Mouse (Mus musculus): ENCODE results near the gene Insr. TPM values are rescaled to one million over a fixed set of nuclear protein-coding genes. Genes with fewer than 3 reads are reported as not detected.
A peak's percentile ranks its signal among the peaks of the same experiment; 100 is the strongest.

The Insr gene
- polyA plus RNA-seq, 1 experiment from 2014 or later = 34.5 TPM

- Histone ChIP-seq H3K9ac (ENCODE audit: low read depth, low read length) (peak overlapping the region; percentile 69), H3K27me3 (replicated peaks; ENCODE audit: control insufficient read depth, insufficient read depth, low read length) (no peaks in the 10 kb centered on the region), H3K27ac (ENCODE audit: low read depth, low read length) (peak overlapping the region; percentile 79), H3K36me3 (ENCODE audit: control insufficient read depth, insufficient read depth, low read length) (no peaks in the 10 kb centered on the region), H3K9me3 (ENCODE audit: control insufficient read depth, low read length) (no peaks in the 10 kb centered on the region), H3K4me2 (peak overlapping the region; percentile 80), H3K4me3 (ENCODE audit: low read depth, low read length) (peak overlapping the region; percentile 52), H3K4me1 (replicated peaks; ENCODE audit: control insufficient read depth, insufficient read depth, low read length) (peaks cover 14% of the 10 kb centered on the region)
- WGBS = 67% methylated on average over 6 of the region's 6 CpGs
- DNase-seq (ENCODE audit: low spot score) (no peak), ATAC-seq (replicated peaks; ENCODE audit: low FRiP score) (no peak)
Measured at GRCm38 (mm10) chr8:3221960-3222635, 57.3 kb downstream of the Insr start.

DNA sequence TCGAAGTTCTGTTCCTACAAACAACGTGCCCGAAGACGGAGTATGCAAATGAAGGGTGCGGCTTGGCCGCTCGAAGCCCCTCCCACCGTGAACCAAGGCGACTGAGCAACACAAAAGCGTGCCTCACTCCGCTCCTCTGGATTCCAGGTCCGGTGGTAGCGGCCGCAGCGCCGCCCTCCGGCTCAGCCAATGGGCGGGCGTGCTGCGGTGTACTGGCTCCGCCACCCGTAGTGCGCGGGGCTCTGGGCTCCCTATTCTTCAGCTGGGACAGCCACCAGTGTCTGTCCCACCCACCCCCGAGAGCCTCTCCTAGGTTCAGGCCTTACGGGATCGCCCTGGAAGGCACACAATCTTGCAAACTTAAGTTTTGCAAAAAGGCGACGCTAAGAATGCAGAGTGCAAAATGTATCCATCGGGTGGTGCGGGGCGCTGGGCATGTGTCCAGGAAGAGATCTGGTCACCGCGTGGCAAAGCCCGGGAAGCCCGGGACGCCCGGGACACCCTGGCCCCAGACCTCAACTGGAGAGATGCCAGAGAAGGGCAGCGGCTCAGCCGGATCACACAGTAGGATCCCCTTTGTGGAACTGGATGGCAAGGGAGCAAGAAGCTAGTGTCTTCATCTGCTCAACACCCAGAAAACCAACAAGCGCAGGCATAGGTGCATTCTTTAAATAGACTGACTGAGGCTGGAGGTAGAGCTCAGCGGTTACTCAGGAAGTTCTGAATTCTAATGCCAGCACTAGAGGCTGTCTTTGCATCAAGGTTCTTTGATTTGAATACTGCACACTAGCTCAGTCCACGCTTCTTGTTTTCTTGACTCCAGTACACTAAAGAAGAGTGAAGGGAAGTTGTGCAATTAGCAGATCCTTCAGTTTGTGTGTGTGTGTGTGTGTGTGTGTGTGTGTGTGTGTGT is 58.1 kb downstream of the Insr start:
- peaks cover 22% of the 10 kb centered on the region for H3K4me1 ChIP-seq (replicated peaks; ENCODE audit: control insufficient read depth, insufficient read depth, low read length)
- ATAC-seq (replicated peaks; ENCODE audit: low FRiP score) = peak; percentile 98

GRCm38 (mm10) chr8:3220502-3220901 is 58.9 kb downstream of the Insr start:
- H3K36me3 ChIP-seq (ENCODE audit: control insufficient read depth, insufficient read depth, low read length) = no peaks in the 10 kb centered on the region
- no peaks in the 10 kb centered on the region for H3K27me3 ChIP-seq (replicated peaks; ENCODE audit: control insufficient read depth, insufficient read depth, low read length)
- H3K9me3 ChIP-seq (ENCODE audit: control insufficient read depth, low read length) = no peaks in the 10 kb centered on the region
- H3K4me3 ChIP-seq (ENCODE audit: low read depth, low read length) = peak overlapping the region; percentile 52
- ATAC-seq (replicated peaks; ENCODE audit: low FRiP score) (peak; percentile 26), DNase-seq (ENCODE audit: low spot score) (peak; percentile 41)
- H3K27ac ChIP-seq (ENCODE audit: low read depth, low read length) = peak overlapping the region; percentile 4; the same call in 1 of the 2 replicates
- peak overlapping the region; percentile 80 for H3K4me2 ChIP-seq
- peak overlapping the region; percentile 44 for H3K9ac ChIP-seq (ENCODE audit: low read depth, low read length)
- WGBS = 4% methylated on average over 9 of the region's 9 CpGs
- H3K4me1 ChIP-seq (replicated peaks; ENCODE audit: control insufficient read depth, insufficient read depth, low read length) = peaks cover 26% of the 10 kb centered on the region

More for the DNA sequence above, 58.1 kb downstream of the Insr start:
- peak overlapping the region; percentile 52 for H3K4me3 ChIP-seq (ENCODE audit: low read depth, low read length)
- 1% methylated on average over 43 of the region's 43 CpGs for WGBS
- H3K9me3 ChIP-seq (ENCODE audit: control insufficient read depth, low read length) = no peaks in the 10 kb centered on the region
- H3K9ac ChIP-seq (ENCODE audit: low read depth, low read length) = peak overlapping the region; percentile 69
- peak overlapping the region; percentile 79 for H3K27ac ChIP-seq (ENCODE audit: low read depth, low read length)
- no peaks in the 10 kb centered on the region for H3K36me3 ChIP-seq (ENCODE audit: control insufficient read depth, insufficient read depth, low read length)
- peak; percentile 89 for DNase-seq (ENCODE audit: low spot score)
- peak overlapping the region; percentile 80 for H3K4me2 ChIP-seq
- no peaks in the 10 kb centered on the region for H3K27me3 ChIP-seq (replicated peaks; ENCODE audit: control insufficient read depth, insufficient read depth, low read length)

GRCm38 (mm10) chr8:3219921-3220411 is 59.5 kb downstream of the Insr start:
- peak overlapping the region; percentile 80 for H3K4me2 ChIP-seq
- no peak overlapping the region for H3K27ac ChIP-seq (ENCODE audit: low read depth, low read length)
- no peaks in the 10 kb centered on the region for H3K9me3 ChIP-seq (ENCODE audit: control insufficient read depth, low read length)
- no peak overlapping the region for H3K9ac ChIP-seq (ENCODE audit: low read depth, low read length)
- no peak for ATAC-seq (replicated peaks; ENCODE audit: low FRiP score)
- H3K36me3 ChIP-seq (ENCODE audit: control insufficient read depth, insufficient read depth, low read length) = no peaks in the 10 kb centered on the region
- WGBS = 84% methylated on average over 12 of the region's 12 CpGs
- H3K27me3 ChIP-seq (replicated peaks; ENCODE audit: control insufficient read depth, insufficient read depth, low read length) = no peaks in the 10 kb centered on the region
- H3K4me1 ChIP-seq (replicated peaks; ENCODE audit: control insufficient read depth, insufficient read depth, low read length) = peaks cover 30% of the 10 kb centered on the region
- H3K4me3 ChIP-seq (ENCODE audit: low read depth, low read length) = no peak overlapping the region; the same call in 1 of the 2 replicates
- no peak for DNase-seq (ENCODE audit: low spot score)

DNA sequence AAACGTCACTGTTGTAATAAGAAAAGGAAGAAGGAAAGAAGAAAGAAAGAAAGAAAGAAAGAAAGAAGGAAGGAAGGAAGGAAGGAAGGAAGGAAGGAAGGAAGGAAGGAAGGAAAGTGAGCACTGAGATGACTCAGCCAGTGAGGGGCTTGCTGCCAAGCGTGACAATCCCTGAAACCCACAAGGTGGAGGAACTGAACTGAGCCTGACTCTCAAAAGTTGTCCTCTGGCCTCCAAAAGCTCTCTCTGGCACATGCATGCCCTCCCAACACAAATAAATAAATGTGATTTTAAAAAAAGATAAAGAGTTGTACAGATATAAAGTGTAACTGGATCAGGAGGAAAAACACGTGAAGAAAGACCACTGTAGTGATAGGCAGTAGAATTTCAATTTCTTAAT is 60.2 kb downstream of the Insr start:
- DNase-seq (ENCODE audit: low spot score) (no peak), ATAC-seq (replicated peaks; ENCODE audit: low FRiP score) (no peak)
- Histone ChIP-seq H3K27ac (ENCODE audit: low read depth, low read length) (no peak overlapping the region), H3K4me1 (replicated peaks; ENCODE audit: control insufficient read depth, insufficient read depth, low read length) (peaks cover 30% of the 10 kb centered on the region), H3K27me3 (replicated peaks; ENCODE audit: control insufficient read depth, insufficient read depth, low read length) (no peaks in the 10 kb centered on the region), H3K9me3 (ENCODE audit: control insufficient read depth, low read length) (no peaks in the 10 kb centered on the region), H3K4me2 (no peak overlapping the region), H3K36me3 (ENCODE audit: control insufficient read depth, insufficient read depth, low read length) (no peaks in the 10 kb centered on the region), H3K9ac (ENCODE audit: low read depth, low read length) (no peak overlapping the region), H3K4me3 (ENCODE audit: low read depth, low read length) (no peak overlapping the region)
- WGBS = 56% methylated on average over 3 of the region's 3 CpGs

DNA sequence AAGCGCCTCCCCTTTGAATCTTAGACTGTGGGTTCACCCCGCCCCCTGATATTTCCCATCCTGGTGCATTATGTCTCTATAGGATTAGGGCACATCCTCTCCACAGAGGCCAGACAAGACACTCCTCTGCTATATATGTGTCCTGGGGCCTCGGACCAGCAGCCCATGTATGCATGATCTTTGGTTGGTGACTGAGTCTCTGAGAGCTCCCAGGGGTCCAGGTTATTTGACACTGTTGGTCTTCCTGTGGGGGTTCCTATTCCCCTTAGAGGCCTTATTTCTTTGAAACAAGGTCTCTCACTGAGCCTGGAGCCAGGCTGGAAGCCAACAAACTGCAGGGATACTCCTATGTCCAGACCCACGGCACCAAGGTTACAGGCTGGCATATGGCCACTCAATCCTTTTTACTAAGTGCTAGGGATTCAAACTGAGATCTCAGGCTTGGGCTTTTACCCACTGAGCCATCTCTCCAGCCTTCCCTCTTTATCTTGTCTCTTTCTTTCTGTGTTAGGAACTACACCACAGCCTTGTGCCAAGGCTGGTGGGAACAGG is 62.8 kb downstream of the Insr start:
- no peaks in the 10 kb centered on the region; the same call in 1 of the 2 replicates for H3K36me3 ChIP-seq (ENCODE audit: control insufficient read depth, insufficient read depth, low read length)
- H3K4me1 ChIP-seq (replicated peaks; ENCODE audit: control insufficient read depth, insufficient read depth, low read length) = peaks cover 23% of the 10 kb centered on the region
- DNase-seq (ENCODE audit: low spot score) (no peak), ATAC-seq (replicated peaks; ENCODE audit: low FRiP score) (no peak)
- no peak overlapping the region for H3K27ac ChIP-seq (ENCODE audit: low read depth, low read length)
- H3K4me2 ChIP-seq = no peak overlapping the region
- H3K4me3 ChIP-seq (ENCODE audit: low read depth, low read length) = no peak overlapping the region
- H3K9ac ChIP-seq (ENCODE audit: low read depth, low read length) = no peak overlapping the region
- H3K27me3 ChIP-seq (replicated peaks; ENCODE audit: control insufficient read depth, insufficient read depth, low read length) = no peaks in the 10 kb centered on the region
- no peaks in the 10 kb centered on the region for H3K9me3 ChIP-seq (ENCODE audit: control insufficient read depth, low read length)
- WGBS = 76% methylated on average over 4 of the region's 4 CpGs

DNA sequence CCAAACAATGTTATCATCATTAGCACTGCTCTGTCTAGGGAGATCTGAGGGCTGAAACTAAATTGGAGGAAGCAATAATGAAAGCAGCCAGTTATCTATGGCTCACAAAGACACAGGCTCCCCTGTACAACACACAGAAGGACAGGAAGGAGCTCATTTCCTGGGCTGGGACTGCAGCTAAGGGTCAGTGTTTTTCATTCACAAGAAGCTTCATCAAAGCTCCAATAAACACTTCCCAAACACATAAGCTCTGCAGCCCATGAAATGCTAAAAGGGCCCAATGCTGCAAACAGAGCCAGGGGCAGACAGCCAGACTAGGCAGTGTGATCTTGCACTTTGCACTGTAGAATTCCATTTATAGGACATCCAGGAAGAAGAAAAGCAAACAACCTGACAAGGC is 63.9 kb downstream of the Insr start:
- DNase-seq (ENCODE audit: low spot score) (peak; percentile 36), ATAC-seq (replicated peaks; ENCODE audit: low FRiP score) (peak; percentile 61)
- peak overlapping the region; percentile 37; the same call in 1 of the 2 replicates for H3K4me2 ChIP-seq
- no peaks in the 10 kb centered on the region for H3K27me3 ChIP-seq (replicated peaks; ENCODE audit: control insufficient read depth, insufficient read depth, low read length)
- H3K9me3 ChIP-seq (ENCODE audit: control insufficient read depth, low read length) = no peaks in the 10 kb centered on the region
- no peaks in the 10 kb centered on the region; the same call in 1 of the 2 replicates for H3K36me3 ChIP-seq (ENCODE audit: control insufficient read depth, insufficient read depth, low read length)
- H3K27ac ChIP-seq (ENCODE audit: low read depth, low read length) = peak overlapping the region; percentile 62; the same call in 1 of the 2 replicates
- H3K4me1 ChIP-seq (replicated peaks; ENCODE audit: control insufficient read depth, insufficient read depth, low read length) = peaks cover 22% of the 10 kb centered on the region
- no peak overlapping the region for H3K9ac ChIP-seq (ENCODE audit: low read depth, low read length)
- H3K4me3 ChIP-seq (ENCODE audit: low read depth, low read length) = no peak overlapping the region

GRCm38 (mm10) chr8:3214601-3215000 is 64.8 kb downstream of the Insr start:
- no peak overlapping the region for H3K27ac ChIP-seq (ENCODE audit: low read depth, low read length)
- no peak for DNase-seq (ENCODE audit: low spot score)
- 96% methylated on average over 1 of the region's 1 CpGs for WGBS

More at GRCm38 (mm10) chr8:3214601-3215000, 64.8 kb downstream of the Insr start:
- peaks cover 20% of the 10 kb centered on the region for H3K4me1 ChIP-seq (replicated peaks; ENCODE audit: control insufficient read depth, insufficient read depth, low read length)
- H3K4me2 ChIP-seq = no peak overlapping the region
- no peaks in the 10 kb centered on the region; the same call in 1 of the 2 replicates for H3K36me3 ChIP-seq (ENCODE audit: control insufficient read depth, insufficient read depth, low read length)
- ATAC-seq (replicated peaks; ENCODE audit: low FRiP score) = no peak
- no peak overlapping the region for H3K4me3 ChIP-seq (ENCODE audit: low read depth, low read length)
- no peaks in the 10 kb centered on the region for H3K27me3 ChIP-seq (replicated peaks; ENCODE audit: control insufficient read depth, insufficient read depth, low read length)
- H3K9ac ChIP-seq (ENCODE audit: low read depth, low read length) = no peak overlapping the region
- H3K9me3 ChIP-seq (ENCODE audit: control insufficient read depth, low read length) = no peaks in the 10 kb centered on the region

Measured in liver, embryonic 11.5 days (tissue).